Mouse (Mus musculus) liver, postnatal 0 days (tissue): Measurements from ENCODE around the gene Akap8.

Source experiments
- CTCF ChIP-seq: sonication (generic); IDR thresholded peaks from 2 replicates; pipeline ENCODE4 v1.5.1; 2016; ENCODE audit warnings: antibody characterized with exemption, low read depth
- EP300 ChIP-seq: IDR thresholded peaks from 2 replicates; pipeline ENCODE4 v1.6.1; 2016; ENCODE audit warnings: antibody characterized with exemption, low read depth, mild to moderate bottlenecking

- TF ChIP-seq CTCF (no peak), EP300 (no peak)
These were observed 25.1 kb downstream of the Akap8 start for GRCm38 (mm10) chr17:32295901-32296300.
